Mouse (Mus musculus) cerebellum, adult 2 months (tissue): ENCODE measurements at regions not wholly inside any gene's neighbourhood (a gene's known extent, or its start where the extent isn't known, plus 50 kb on each side); places are given as distances from the start of the nearest gene placed in this dataset.

ENCODE experiments used
- CTCF ChIP-seq: fragments of 200-500 bp; IDR thresholded peaks from 2 replicates; pipeline ENCODE4 v1.5.1; 2011; ENCODE audit warnings: low read depth, mild to moderate bottlenecking, control low read depth, low read length, moderate library complexity, borderline replicate concordance; ENCODE audit not compliant: insufficient read depth
- POLR2A ChIP-seq: fragments of 200-500 bp; IDR thresholded peaks from 2 replicates; pipeline ENCODE4 v1.6.1; 2011; ENCODE audit warnings: low read length, control low read depth, borderline replicate concordance; ENCODE audit not compliant: insufficient read depth

DNA sequence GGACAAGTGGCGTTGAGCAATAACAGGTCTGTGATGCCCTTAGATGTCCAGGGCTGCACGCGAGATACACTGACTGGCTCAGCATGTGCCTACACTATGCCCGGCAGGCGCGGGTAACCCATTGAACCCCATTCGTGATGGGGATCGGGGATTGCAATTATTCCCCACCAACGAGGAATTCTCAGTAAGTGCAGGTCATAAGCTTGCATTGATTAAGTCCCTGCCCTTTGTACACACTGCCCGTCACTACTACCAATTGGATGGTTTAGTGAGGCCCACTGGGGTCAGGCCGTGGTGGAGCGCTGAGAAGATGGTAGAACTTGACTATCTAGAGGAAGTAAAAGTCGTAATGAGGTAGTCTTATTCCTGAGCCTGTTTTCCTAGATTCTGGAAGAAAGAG, 562.1 kb upstream of the Ptprd start:
- TF ChIP-seq POLR2A, result no peak
- TF ChIP-seq CTCF, result no peak
